Mouse (Mus musculus) liver, embryonic 16.5 days (tissue): ENCODE data around the gene Cbfa2t2. TPM values are rescaled to one million over a fixed set of nuclear protein-coding genes. Genes with fewer than 3 reads are reported as not detected.

Experiments
- ATAC-seq: fragments of 200-750 bp; cut with Nextera tagmentation; 2 replicates; pipeline ENCODE4 v1.8.0; 2017; ENCODE audit warnings: low read depth, mild to moderate bottlenecking, moderate number of reproducible peaks, moderate library complexity
- H3K27ac ChIP-seq: fragments of 300-500 bp; sonication (generic); 2 replicates; pipeline ENCODE4 v1.5.1; 2014; ENCODE audit warnings: mild to moderate bottlenecking, low read length
- H3K27me3 ChIP-seq: fragments of 300-500 bp; sonication (generic); 2 replicates; pipeline ENCODE4 v1.6.1; 2014; ENCODE audit warnings: low read depth, low read length, mixed read lengths; ENCODE audit not compliant: control insufficient read depth, insufficient read depth
- H3K36me3 ChIP-seq: fragments of 300-500 bp; sonication (generic); 2 replicates; pipeline ENCODE4 v1.6.1; 2014; ENCODE audit warnings: mild to moderate bottlenecking; ENCODE audit not compliant: control insufficient read depth, insufficient read depth
- H3K4me1 ChIP-seq: fragments of 300-500 bp; sonication (generic); 2 replicates; pipeline ENCODE4 v1.6.1; 2014; ENCODE audit warnings: low read depth, low read length, mixed read lengths; ENCODE audit not compliant: control insufficient read depth
- H3K4me2 ChIP-seq: fragments of 300-500 bp; sonication (generic); 2 replicates; pipeline ENCODE4 v1.6.1; 2014; ENCODE audit warnings: low read depth, low read length, mixed read lengths
- H3K4me3 ChIP-seq: fragments of 300-500 bp; sonication (generic); 2 replicates; pipeline ENCODE4 v1.5.1; 2014; ENCODE audit warnings: low read depth, mild to moderate bottlenecking, low read length
- H3K9ac ChIP-seq: fragments of 300-500 bp; sonication (generic); 2 replicates; pipeline ENCODE4 v1.6.1; 2014; ENCODE audit warnings: low read depth, low read length
- H3K9me3 ChIP-seq: fragments of 300-500 bp; sonication (generic); replicated peaks from 2 replicates; pipeline ENCODE4 v1.6.1; 2016; ENCODE audit warnings: low read length; ENCODE audit not compliant: control insufficient read depth
- WGBS: fragments of 180-500 bp; shearing (Covaris S2); extraction: QIAGEN DNeasy Blood & Tissue Kit; methylation state at CpG from one replicate; pipeline ENCODE4 v1.1.7; 2014; ENCODE audit not compliant: insufficient replicate concordance; 5-methylcytosine and 5-hydroxymethylcytosine counted together
- polyA plus RNA-seq: library from polyadenylated mRNA; unstranded; fragments of >200 nt; fragmentation: Nextera tagmentation; extraction: Ambion mirVana; gene quantifications from 2 replicates; pipeline ENCODE4 v1.2.1, GENCODE M21; 2015

The Cbfa2t2 gene
- polyA plus RNA-seq, 1 experiment from 2014 or later, result 8.2 TPM

DNA sequence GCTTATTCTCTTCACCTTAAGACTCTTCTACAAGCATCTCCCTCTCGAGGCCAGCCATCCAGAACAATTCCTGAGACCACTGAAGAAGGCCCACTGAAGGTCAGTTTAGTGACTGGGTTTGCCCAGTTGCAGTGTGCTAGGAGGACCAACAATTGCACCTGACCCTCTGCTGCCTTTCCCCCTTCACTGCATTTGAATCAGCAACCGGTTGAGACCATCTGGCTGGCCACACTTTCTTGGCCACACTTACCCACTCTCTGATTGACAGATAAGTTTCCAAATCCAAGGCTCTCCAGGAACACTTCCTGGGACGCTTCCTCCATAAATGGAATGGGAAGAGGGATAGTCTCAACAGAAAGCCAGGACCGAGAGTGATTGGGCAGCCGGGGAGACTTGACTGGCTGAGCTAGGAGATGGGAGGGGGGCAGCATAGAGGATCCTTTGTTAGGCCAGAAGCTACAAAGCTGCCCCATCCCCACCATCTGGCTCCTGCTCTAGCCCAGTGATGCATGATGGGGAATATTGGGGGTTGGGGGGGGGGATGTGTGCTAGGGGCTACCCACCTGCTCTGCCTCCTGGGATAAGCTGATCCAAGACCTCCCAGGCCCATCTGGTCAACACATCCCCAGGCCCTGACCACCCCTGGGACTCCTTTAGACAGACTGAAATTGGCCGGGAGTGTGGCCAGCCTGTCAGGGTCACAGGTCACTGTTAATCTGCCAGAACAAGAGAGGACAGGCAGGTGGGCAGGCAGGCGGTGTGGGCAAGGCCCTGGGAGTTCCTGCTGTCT is 15.1 kb upstream of the Cbfa2t2 start:
- no peak for ATAC-seq
- 57% methylated on average over 7 of the region's 7 CpGs for WGBS
- H3K9me3 ChIP-seq, result no peaks in the 10 kb centered on the region; the same call in 1 of the 2 replicates

GRCm38 (mm10) chr2:154422181-154422580 is 14.1 kb upstream of the Cbfa2t2 start:
- Histone ChIP-seq H3K4me1 (no peaks in the 10 kb centered on the region), H3K4me2 (no peak overlapping the region), H3K4me3 (no peak overlapping the region), H3K9me3 (no peaks in the 10 kb centered on the region; the same call in 1 of the 2 replicates), H3K27me3 (peaks cover 4% of the 10 kb centered on the region), H3K27ac (no peak overlapping the region), H3K9ac (no peak overlapping the region), H3K36me3 (no peaks in the 10 kb centered on the region)
- WGBS, result 64% methylated on average over 5 of the region's 5 CpGs
- ATAC-seq, result no peak

More for the DNA sequence above, 15.1 kb upstream of the Cbfa2t2 start:
- no peaks in the 10 kb centered on the region for H3K36me3 ChIP-seq
- no peak overlapping the region for H3K27ac ChIP-seq
- no peaks in the 10 kb centered on the region for H3K27me3 ChIP-seq
- no peaks in the 10 kb centered on the region for H3K4me1 ChIP-seq
- no peak overlapping the region for H3K4me2 ChIP-seq
- H3K9ac ChIP-seq, result no peak overlapping the region
- no peak overlapping the region for H3K4me3 ChIP-seq

GRCm38 (mm10) chr2:154423548-154423947 is 12.7 kb upstream of the Cbfa2t2 start:
- no peak overlapping the region for H3K4me2 ChIP-seq
- peaks cover 11% of the 10 kb centered on the region for H3K27me3 ChIP-seq
- no peak overlapping the region for H3K4me3 ChIP-seq
- no peak overlapping the region for H3K9ac ChIP-seq
- H3K36me3 ChIP-seq, result no peaks in the 10 kb centered on the region
- H3K27ac ChIP-seq, result no peak overlapping the region
- ATAC-seq, result no peak
- H3K9me3 ChIP-seq, result no peaks in the 10 kb centered on the region; the same call in 1 of the 2 replicates
- 62% methylated on average over 2 of the region's 2 CpGs for WGBS
- H3K4me1 ChIP-seq, result no peaks in the 10 kb centered on the region; the same call in 1 of the 2 replicates

DNA sequence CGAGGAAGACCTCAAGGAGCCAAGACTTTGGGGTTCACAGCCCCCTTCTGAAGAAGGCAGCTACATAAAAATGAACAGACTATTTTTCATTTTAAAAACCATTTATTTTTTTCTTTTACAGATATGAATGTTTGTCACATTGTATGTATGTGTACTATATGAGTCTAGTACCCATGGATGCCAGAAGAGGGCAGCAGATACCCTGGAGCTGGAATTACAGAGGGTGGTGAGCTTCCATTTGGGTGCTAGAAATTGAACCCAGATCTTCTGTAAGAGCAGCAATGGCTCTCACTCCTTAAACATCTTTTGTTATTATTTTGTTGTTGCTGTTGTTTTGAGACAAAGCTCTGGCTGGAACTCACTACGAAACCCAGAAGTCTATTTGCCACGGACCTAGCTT is 10.8 kb upstream of the Cbfa2t2 start:
- 72% methylated on average over 3 of the region's 3 CpGs for WGBS

GRCm38 (mm10) chr2:154426188-154426904 is 9.9 kb upstream of the Cbfa2t2 start:
- Histone ChIP-seq H3K4me3 (peak overlapping the region; percentile 35; the same call in 1 of the 2 replicates), H3K9me3 (no peaks in the 10 kb centered on the region; the same call in 1 of the 2 replicates), H3K9ac (no peak overlapping the region), H3K27ac (no peak overlapping the region), H3K4me2 (peak overlapping the region; percentile 49), H3K36me3 (no peaks in the 10 kb centered on the region), H3K27me3 (peaks cover 11% of the 10 kb centered on the region), H3K4me1 (no peaks in the 10 kb centered on the region; the same call in 1 of the 2 replicates)
- ATAC-seq, result no peak
- 8% methylated on average over 25 of the region's 25 CpGs for WGBS

More for the DNA sequence above, 10.8 kb upstream of the Cbfa2t2 start:
- Histone ChIP-seq H3K36me3 (no peaks in the 10 kb centered on the region), H3K4me2 (no peak overlapping the region), H3K27me3 (peaks cover 11% of the 10 kb centered on the region), H3K9me3 (no peaks in the 10 kb centered on the region; the same call in 1 of the 2 replicates), H3K9ac (no peak overlapping the region), H3K4me1 (no peaks in the 10 kb centered on the region; the same call in 1 of the 2 replicates), H3K4me3 (no peak overlapping the region), H3K27ac (no peak overlapping the region)
- ATAC-seq, result no peak

DNA sequence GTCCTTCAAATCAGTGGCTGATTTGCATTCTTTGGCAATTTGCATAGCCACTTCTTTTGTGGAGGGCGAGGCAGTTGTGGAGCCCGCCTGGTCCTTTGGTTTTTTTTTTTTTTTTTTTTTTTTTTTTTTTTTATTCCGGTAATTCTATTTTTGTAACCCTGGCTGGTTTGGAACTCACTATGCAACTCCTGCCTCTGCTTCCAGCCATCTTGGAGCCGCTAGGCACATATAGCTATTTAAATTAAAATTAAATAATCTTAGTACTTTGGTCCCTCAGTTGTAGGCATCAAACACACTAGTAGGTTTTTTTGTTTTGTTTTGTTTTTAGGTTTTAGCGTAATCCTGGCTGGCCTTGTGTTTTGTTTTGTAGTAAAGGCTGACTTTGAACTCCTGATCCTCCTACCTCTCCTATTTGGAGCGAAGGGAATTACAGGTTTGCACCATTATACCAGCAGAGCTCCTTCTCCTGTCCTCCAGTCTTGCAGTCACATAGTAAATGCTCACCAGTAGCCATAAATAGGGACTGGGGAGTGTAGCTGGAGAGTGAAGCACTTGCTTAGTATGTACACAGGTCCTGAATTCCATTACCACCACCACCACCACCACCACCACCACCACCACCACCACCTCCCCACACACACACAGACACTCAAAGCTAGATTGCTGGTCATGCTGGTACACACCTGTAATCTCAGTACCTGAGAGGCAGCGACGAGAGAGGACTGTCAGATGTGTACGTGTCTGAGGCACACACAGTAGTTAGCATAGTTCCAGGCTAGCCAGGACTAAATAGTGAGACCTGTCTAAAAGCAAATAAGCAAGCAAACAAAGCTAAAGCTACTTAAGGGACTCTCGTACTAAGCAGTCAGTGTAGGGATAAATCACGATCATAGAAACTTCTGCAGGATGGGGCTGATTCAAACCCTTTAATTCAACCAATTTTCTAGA is 9.1 kb upstream of the Cbfa2t2 start:
- no peak for ATAC-seq
- Histone ChIP-seq H3K9ac (no peak overlapping the region), H3K9me3 (no peaks in the 10 kb centered on the region; the same call in 1 of the 2 replicates), H3K27me3 (peaks cover 11% of the 10 kb centered on the region), H3K4me1 (no peaks in the 10 kb centered on the region; the same call in 1 of the 2 replicates), H3K36me3 (no peaks in the 10 kb centered on the region), H3K4me3 (peak overlapping the region; percentile 35; the same call in 1 of the 2 replicates), H3K27ac (no peak overlapping the region), H3K4me2 (peak overlapping the region; percentile 49)
- 48% methylated on average over 11 of the region's 11 CpGs for WGBS

DNA sequence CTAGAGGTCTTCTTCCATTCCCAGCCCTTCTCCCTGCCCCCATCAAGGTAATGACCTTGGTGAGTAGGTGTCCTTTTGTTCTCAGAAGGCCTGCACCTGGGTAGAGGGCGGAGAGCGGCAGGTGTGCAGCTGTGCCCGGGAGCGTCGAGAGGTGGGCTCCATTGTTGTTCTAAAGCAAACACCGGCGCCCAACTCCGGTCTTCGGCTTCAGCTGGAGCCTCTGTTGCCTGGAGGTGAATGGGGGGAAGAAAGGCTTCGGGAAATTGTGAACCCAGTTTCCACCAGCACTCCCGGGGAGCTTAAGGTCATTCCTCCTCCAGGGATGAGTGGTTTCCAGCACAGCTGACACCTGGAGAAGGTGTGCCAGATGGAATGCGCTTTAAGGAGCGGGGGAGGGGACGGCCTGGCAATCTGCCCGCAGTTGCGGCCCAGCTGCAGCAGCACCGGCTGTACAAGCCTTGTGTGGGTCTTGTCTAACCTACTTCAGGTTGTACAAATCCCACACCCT is 8.4 kb upstream of the Cbfa2t2 start:
- Histone ChIP-seq H3K9ac (no peak overlapping the region), H3K4me3 (no peak overlapping the region), H3K4me2 (peak overlapping the region; percentile 35; the same call in 1 of the 2 replicates), H3K27me3 (peaks cover 11% of the 10 kb centered on the region), H3K9me3 (no peaks in the 10 kb centered on the region; the same call in 1 of the 2 replicates), H3K4me1 (no peaks in the 10 kb centered on the region; the same call in 1 of the 2 replicates), H3K36me3 (no peaks in the 10 kb centered on the region), H3K27ac (no peak overlapping the region)
- ATAC-seq, result no peak
- 48% methylated on average over 17 of the region's 17 CpGs for WGBS

DNA sequence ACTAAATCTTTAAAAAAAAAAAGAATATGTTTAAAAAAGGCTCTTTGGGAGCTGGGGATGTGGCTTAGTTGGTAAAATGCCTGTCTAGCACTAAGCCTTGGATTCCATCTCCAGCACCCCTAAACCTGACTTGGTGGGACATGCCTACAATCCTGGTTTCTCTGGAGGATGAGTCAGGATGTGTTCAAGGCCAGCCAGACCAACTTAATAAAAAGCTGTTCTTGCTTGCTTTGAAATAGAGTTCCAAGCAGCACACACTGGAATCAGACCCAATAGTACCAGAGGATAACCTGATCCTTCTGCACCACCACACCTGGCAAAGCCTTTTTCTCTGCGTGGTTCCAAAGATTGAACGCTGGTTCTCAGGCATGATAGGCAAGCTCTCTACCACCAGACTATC is 5.7 kb upstream of the Cbfa2t2 start:
- Histone ChIP-seq H3K27me3 (peaks cover 11% of the 10 kb centered on the region), H3K9ac (no peak overlapping the region), H3K27ac (no peak overlapping the region), H3K4me3 (no peak overlapping the region), H3K4me2 (no peak overlapping the region), H3K9me3 (no peaks in the 10 kb centered on the region), H3K36me3 (no peaks in the 10 kb centered on the region), H3K4me1 (peaks cover 6% of the 10 kb centered on the region)
- no peak for ATAC-seq
- WGBS, result 89% methylated on average over 2 of the region's 2 CpGs
